Mouse (Mus musculus) spleen, adult 12 weeks (tissue): ENCODE measurements around the gene Gli2.

Experiments
- DNase-seq: peaks from one replicate; pipeline ENCODE4 v3.0.0; 2022; ENCODE audit warnings: low spot score

Gene Gli2

GRCm38 (mm10) chr1:118898351-118898750 lies 155.1 kb downstream of the Gli2 start:
- no peak for DNase-seq

- no peak for DNase-seq
Measured at GRCm38 (mm10) chr1:118895026-118895762, 158.2 kb downstream of the Gli2 start.

GRCm38 (mm10) chr1:118891395-118891794 lies 162.0 kb downstream of the Gli2 start:
- no peak for DNase-seq

GRCm38 (mm10) chr1:118890125-118890875 lies 163.1 kb downstream of the Gli2 start:
- no peak for DNase-seq

GRCm38 (mm10) chr1:118880781-118881247 lies 172.6 kb downstream of the Gli2 start:
- no peak for DNase-seq

- no peak for DNase-seq
Measured at GRCm38 (mm10) chr1:118878291-118878690, 175.1 kb downstream of the Gli2 start.

- DNase-seq = no peak
Measured at GRCm38 (mm10) chr1:118875227-118875626, 178.2 kb downstream of the Gli2 start.

GRCm38 (mm10) chr1:118873559-118873958 lies 179.9 kb downstream of the Gli2 start:
- DNase-seq = no peak

- no peak for DNase-seq
Measured at GRCm38 (mm10) chr1:118864735-118865134, 188.7 kb downstream of the Gli2 start.

- no peak for DNase-seq
Measured at GRCm38 (mm10) chr1:118864031-118864430, 189.4 kb downstream of the Gli2 start.

GRCm38 (mm10) chr1:118858101-118858500 lies 195.3 kb downstream of the Gli2 start:
- no peak for DNase-seq

- no peak for DNase-seq
Measured at GRCm38 (mm10) chr1:118830658-118831057, 222.8 kb downstream of the Gli2 start.

GRCm38 (mm10) chr1:118826614-118827013 lies 226.8 kb downstream of the Gli2 start:
- DNase-seq = no peak

- no peak for DNase-seq
Measured at GRCm38 (mm10) chr1:118825467-118826219, 227.8 kb downstream of the Gli2 start.

- no peak for DNase-seq
Measured at GRCm38 (mm10) chr1:118825035-118825434, 228.4 kb downstream of the Gli2 start.

GRCm38 (mm10) chr1:118822258-118822657 lies 231.2 kb downstream of the Gli2 start:
- no peak for DNase-seq

GRCm38 (mm10) chr1:118815015-118815414 lies 238.4 kb downstream of the Gli2 start:
- no peak for DNase-seq

- DNase-seq = no peak
Measured at GRCm38 (mm10) chr1:118810336-118810735, 243.1 kb downstream of the Gli2 start.

- no peak for DNase-seq
Measured at GRCm38 (mm10) chr1:118806727-118807126, 246.7 kb downstream of the Gli2 start.

GRCm38 (mm10) chr1:118802166-118802565 lies 251.3 kb downstream of the Gli2 start:
- DNase-seq = no peak

- DNase-seq = no peak
Measured at GRCm38 (mm10) chr1:118799322-118800116, 253.9 kb downstream of the Gli2 start.
